Mouse (Mus musculus): ENCODE measurements around the gene Npl.
"Not testable (repeated sequence)": the region's sequence is repeated elsewhere in the genome, so short reads cannot be mapped to it uniquely, and the experiment has no call there.

Gene Npl

DNA sequence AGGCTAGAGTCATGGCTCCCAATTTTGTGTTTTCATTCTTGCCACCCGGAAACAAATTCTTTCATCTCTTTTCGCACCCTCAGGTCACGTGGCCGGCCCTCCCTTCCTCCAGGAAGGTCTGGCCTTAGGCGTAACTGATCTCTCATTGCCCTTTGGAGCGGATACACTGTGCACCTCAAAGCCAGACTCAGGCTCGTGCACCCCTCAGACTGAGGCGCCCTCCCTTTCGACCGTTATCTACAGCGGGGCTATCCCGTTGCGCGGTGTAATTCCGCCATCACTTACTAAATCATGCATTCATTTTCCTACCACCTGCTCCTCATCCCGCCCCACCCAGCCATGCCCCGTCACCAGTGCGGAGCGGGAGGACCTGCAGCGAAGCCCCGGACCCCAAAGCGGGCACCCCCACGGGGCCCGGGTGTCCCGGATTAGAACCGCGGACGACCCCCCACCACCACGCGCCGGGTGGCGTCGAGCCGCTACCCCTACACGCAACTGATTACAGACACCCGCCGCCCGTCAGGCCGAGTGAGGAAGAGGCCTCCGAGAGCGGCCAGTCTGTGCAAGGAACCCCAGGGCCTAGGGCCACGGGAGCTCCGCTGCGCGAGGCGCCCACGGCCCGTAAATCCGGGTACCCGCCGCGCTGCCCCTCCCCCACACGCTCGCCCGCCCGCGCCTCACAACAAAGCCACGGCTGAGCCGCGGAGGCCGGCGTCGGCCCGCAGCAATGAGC lies 62.9 kb downstream of the Npl start:
- DNase-seq, result peak; percentile 71

DNA sequence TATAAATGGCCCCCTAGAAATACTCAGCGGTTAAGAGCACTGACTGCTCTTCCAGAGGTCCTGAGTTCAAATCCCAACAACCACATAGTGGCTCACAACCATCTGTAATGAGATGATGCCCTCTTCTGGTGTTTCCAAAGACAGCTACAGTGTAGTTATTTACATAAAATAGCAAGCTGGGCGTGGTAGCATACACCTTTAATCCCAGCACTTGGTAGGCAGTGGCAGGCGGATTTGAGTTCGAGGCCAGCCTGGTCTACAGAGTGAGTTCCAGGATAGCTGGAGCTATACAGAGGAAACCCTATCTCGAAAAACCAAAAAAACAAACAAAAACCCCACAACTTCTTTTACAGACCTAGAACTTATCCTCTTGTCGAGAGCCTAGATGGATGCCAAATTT lies 63.7 kb downstream of the Npl start:
- not testable (repeated sequence) for DNase-seq

DNA sequence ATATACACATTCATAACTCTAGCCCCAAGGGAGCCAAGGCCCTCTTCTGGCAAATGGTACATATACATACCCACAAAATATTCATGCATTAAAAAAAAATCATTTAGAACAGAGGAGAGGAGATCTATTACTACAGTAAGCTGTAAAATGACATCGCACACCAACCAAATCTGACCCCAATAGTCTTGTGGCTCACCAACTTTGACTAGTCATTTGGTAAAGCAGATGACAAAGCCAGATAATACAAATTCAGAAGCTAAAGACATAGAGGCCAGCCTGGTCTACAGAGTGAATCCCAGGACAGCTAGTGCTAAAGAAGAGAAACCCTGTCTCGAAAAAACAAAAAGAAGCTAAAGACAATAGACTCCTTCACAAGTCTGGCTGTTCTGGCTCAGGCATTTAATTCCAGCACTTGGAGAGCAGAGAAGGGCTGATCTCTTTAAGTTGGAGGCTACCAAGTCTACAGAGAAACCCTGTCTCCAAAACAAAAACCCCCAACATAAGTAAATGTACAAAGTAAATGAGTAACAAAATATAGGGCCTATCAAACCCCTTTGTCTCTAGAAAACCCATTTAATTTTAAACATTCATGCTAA lies 64.5 kb downstream of the Npl start:
- no peak for DNase-seq

DNA sequence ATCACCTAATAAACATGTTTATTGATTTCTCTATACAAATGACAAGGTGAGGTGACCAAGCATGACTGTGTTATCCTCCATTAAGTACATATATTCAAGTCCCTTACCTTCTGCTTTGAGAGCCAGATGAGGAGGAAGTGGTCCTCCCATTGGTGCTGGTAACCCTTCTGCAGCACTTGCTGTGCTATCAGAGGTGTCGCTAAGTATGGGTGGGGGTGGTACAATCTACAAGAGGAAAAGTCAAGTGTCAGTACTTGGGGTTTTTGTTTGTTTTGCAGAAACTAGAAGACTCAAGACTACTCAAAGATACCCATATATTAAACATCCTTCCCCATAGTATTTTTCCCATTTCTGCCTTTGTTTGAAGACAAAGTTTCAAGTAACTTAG lies 68.8 kb downstream of the Npl start:
- DNase-seq, result no peak

DNA sequence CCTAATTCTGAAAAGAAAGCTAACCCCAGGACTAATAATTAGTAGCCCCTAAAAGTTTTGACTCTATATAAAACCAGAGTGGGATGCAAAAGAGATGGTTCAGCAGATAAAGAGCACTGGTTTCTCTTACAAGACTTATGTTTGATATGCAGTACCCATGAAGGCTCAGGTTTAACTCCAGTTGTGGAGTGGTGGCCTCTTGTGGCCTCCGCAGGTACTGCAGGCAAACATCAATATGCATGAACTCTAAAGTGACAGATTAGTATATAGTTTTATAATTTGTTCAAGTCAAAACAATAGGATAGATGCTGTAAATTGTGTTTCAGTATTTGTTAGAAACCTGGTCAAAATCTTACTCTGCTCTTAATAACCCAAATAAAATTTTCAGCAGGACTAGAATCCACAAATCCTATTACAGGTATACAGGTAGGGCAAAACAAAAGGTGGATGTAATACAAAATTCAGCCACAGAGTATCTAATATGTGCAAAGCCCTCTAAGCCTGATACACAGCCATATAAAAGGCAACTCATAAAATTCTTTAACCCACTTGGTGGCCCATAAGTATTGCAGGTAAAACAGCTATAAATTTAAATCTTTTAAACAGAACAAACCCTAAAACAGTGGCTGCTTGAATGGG lies 69.3 kb downstream of the Npl start:
- DNase-seq, result peak; percentile 79

DNA sequence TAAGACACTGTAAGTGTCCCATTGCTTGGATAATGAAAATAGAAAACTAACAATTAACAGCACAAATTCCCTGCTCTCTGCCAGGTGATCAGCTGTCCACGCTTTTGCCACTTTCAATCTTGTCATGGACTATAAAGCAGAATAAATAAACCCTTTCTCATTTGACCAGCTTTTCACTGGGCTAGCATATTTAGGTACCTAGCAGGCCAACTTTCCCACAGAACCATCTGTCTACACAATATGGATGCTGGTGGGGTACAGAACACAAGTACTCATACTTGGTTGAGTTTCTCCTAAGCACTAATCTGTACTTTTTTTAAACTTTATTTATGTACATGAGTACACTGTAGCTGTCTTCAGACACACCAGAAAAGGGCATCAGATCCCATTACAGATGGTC lies 70.5 kb downstream of the Npl start:
- no peak for DNase-seq

DNA sequence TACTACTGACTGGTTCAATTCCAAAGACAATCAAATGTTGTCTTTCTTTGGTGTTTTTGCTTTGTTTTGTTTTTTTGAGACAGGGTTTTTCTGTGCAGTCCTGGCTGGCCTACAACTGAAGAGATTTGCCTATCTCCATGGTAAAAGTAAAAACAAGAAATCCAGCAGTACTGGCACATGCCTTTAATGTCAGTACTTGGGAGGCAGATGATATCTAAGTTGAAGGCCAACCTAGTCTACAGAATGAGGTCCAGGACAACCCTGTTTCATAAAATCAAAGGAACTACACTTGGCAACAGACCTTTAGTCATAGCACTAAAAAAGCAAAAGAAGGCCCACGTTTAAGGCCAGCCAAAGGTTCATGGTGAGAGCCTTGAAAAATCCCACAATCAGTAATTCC lies 88.0 kb downstream of the Npl start:
- no peak for DNase-seq

DNA sequence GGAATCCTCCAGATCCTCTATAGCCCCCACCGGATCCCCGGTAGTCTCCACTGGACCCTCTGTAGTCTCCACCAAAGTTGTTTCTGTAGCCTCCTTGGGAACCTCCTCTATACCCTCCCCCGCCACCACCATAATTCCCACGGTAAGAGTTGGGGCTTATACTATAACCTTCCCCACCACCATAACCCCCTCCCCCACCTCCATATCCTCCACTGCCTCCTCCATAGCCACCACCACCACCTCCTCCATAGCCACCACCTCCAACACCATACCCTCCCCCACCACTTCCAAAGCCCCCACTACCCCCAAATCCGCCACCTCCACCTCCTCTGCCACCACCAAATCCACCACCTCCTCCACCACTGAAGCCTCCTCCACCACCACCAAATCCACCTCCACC lies 93.7 kb downstream of the Npl start:
- no peak for DNase-seq

DNA sequence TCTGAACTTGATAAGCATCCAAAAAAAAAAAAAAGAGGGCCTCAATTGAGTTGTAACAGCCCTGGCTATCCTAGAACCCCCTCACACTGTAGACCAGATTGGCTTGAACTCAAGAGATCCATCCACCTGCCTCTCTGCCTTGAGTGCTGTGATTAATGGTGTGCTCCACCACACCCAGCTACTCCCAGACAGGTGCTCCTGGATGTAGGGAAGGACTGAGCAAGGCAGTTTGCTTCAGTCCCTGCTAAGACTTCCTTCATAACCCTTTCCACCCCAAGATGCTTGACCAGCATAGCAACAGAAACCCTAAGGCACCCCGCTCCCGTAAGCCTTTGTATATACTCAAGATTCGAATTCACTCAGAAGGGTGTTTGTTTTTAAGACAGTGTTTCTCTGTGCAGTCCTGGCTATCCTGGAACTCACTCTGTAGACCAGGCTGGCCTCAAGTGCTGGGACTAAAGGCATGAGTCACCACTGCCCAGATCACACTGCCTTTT lies 96.7 kb downstream of the Npl start:
- no peak for DNase-seq
